Mouse (Mus musculus) embryonic facial prominence, embryonic 14.5 days (tissue): Measurements from ENCODE around the gene Rassf3. TPM values are rescaled to one million over a fixed set of nuclear protein-coding genes. Genes with fewer than 3 reads are reported as not detected.

ENCODE experiments used
- ATAC-seq: fragments of 200-750 bp; cut with Nextera tagmentation; 2 replicates; pipeline ENCODE4 v1.8.0; 2017; ENCODE audit warnings: low read depth, moderate number of reproducible peaks, moderate TSS enrichment
- DNase-seq: peaks from one replicate; pipeline ENCODE4 v3.0.0-alpha.2; 2015; ENCODE audit warnings: low spot score
- H3K27ac ChIP-seq: fragments of 300-500 bp; sonication (generic); replicated peaks from 2 replicates; pipeline ENCODE4 v1.5.1; 2014; ENCODE audit warnings: low read depth, mild to moderate bottlenecking, low read length, moderate library complexity
- H3K27me3 ChIP-seq: fragments of 300-500 bp; sonication (generic); replicated peaks from 2 replicates; pipeline ENCODE4 v1.6.1; 2014; ENCODE audit warnings: low read length; ENCODE audit not compliant: control insufficient read depth, insufficient read depth
- H3K36me3 ChIP-seq: fragments of 300-500 bp; sonication (generic); 2 replicates; pipeline ENCODE4 v1.6.1; 2014; ENCODE audit warnings: low read length, mixed read lengths; ENCODE audit not compliant: control insufficient read depth, insufficient read depth
- H3K4me1 ChIP-seq: fragments of 300-500 bp; sonication (generic); 2 replicates; pipeline ENCODE4 v1.6.1; 2014; ENCODE audit warnings: antibody characterized with exemption, low read length; ENCODE audit not compliant: control insufficient read depth, insufficient read depth
- H3K4me2 ChIP-seq: fragments of 300-500 bp; sonication (generic); 2 replicates; pipeline ENCODE4 v1.6.1; 2014; ENCODE audit warnings: low read depth, mild to moderate bottlenecking, low read length, moderate library complexity, mixed read lengths
- H3K4me3 ChIP-seq: fragments of 300-500 bp; sonication (generic); 2 replicates; pipeline ENCODE4 v1.5.1; 2014; ENCODE audit warnings: low read depth, mild to moderate bottlenecking, low read length
- H3K9ac ChIP-seq: fragments of 300-500 bp; sonication (generic); 2 replicates; pipeline ENCODE4 v1.6.1; 2014; ENCODE audit warnings: low read depth, mild to moderate bottlenecking, low read length, moderate library complexity, mixed read lengths
- H3K9me3 ChIP-seq: fragments of 300-500 bp; sonication (generic); 2 replicates; pipeline ENCODE4 v1.6.1; 2016; ENCODE audit warnings: low read length; ENCODE audit not compliant: control insufficient read depth
- WGBS: fragments of 180-500 bp; shearing (Covaris S2); extraction: QIAGEN DNeasy Blood & Tissue Kit; methylation state at CpG from one replicate; pipeline ENCODE4 v1.1.7; 2014; 5-methylcytosine and 5-hydroxymethylcytosine counted together
- polyA plus RNA-seq: library from polyadenylated mRNA; unstranded; fragments of >200 nt; fragmentation: Nextera tagmentation; extraction: Ambion mirVana; gene quantifications from 2 replicates; pipeline ENCODE4 v1.2.1, GENCODE M21; 2014

The Rassf3 gene
- polyA plus RNA-seq, 1 experiment from 2014 or later, result 27.0 TPM

DNA sequence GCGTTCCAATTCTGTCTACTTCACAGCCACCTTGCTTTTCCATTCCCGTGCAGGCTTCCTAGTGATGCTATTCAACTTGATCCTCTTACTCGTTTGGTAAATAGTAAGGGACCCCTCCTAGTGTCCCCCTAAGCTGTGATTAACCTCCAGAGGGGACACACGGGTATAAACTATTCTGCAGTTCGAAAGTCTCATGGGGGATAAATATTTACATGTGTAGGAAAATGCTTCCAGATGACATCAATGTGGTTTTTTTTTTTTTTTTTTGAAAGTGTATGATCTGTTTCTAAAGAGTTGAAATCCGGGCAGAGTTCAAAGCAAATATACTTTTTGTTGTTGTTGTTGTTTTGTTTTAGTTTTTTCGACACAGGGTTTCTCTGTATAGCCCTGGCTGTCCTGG is 29.8 kb upstream of the Rassf3 start:
- WGBS, result 25% methylated on average over 7 of the region's 7 CpGs
- ATAC-seq, result no peak
- peak overlapping the region; percentile 65 for H3K4me2 ChIP-seq
- H3K4me3 ChIP-seq, result peak overlapping the region; percentile 39
- no peak overlapping the region; the same call in 1 of the 2 replicates for H3K9ac ChIP-seq
- no peaks in the 10 kb centered on the region for H3K27me3 ChIP-seq
- DNase-seq, result peak; percentile 26
- peaks cover 41% of the 10 kb centered on the region for H3K4me1 ChIP-seq
- peak overlapping the region; percentile 71 for H3K27ac ChIP-seq
- no peaks in the 10 kb centered on the region for H3K36me3 ChIP-seq
- no peaks in the 10 kb centered on the region for H3K9me3 ChIP-seq

DNA sequence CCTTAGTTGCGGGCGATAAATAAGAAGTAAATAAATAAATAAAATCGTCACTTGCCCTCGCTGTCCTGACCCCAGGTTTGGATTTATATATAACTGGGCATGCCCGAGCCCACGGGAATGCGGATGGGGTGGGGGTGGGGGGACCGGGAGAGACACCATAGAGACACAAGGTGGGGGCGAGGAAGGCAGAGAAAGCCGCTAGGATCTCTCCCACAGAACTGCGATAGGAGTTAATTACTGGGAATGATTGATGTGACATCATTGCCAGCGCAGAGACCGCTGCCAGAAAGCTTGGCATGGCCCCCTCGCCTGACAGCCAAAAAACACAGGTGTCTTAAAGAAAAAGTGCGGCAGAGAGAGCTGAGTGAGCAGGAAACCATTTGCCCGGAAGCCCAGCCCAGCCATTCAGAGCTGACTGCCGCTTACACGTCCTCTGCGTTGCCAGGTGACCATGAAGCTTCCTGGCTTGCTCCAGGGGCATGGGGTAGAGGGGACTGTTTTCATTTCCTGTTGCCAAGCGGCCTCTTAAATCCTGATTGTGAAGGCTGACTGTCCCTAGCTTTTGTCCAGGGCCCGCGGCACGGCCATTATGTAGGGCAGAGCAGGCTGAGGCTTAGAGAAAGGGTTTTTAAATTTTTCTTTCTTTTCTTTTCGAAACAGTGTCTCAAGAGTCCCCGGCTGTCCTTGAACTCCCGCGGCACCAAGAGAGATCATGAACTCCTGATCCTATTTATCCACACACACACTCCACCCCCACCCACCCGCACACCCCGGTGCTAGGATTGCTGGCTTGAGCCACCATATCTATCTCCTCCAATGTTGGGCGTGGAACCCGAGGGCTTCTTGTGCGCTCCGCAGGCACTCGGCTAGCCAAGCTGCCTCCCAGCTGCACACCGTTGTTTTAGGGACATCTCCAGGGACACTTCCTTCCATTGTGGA is 29.1 kb upstream of the Rassf3 start:
- Histone ChIP-seq H3K9ac (peak overlapping the region; percentile 58), H3K27me3 (no peaks in the 10 kb centered on the region), H3K4me2 (peak overlapping the region; percentile 65), H3K27ac (peak overlapping the region; percentile 71), H3K36me3 (no peaks in the 10 kb centered on the region), H3K4me1 (peaks cover 34% of the 10 kb centered on the region), H3K4me3 (peak overlapping the region; percentile 39), H3K9me3 (no peaks in the 10 kb centered on the region)
- ATAC-seq, result peak; percentile 74
- 17% methylated on average over 35 of the region's 35 CpGs for WGBS
- DNase-seq, result peak; percentile 92

- WGBS, result 77% methylated on average over 5 of the region's 5 CpGs
Measured at GRCm38 (mm10) chr10:121501160-121501559, 25.0 kb upstream of the Rassf3 start.

DNA sequence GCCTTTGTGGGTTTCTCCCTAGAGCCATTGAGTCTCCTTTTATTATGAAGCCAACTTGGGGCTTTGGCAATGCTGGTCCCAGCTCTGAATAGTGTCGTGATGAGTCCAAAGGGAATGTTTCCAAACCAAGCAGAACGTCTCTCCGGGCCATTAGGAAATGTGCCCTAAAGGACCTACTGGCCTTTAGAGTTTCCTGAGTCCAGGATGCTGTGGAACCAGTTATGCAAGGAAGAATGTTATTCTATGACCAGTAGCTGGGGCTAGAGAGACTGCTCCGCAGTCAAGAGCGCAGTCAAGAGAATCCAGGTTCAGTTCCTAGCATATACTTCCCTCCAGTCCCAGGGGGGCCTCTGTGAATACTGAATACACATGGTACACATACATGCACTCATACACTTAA is 23.9 kb upstream of the Rassf3 start:
- Histone ChIP-seq H3K4me1 (peaks cover 10% of the 10 kb centered on the region), H3K36me3 (no peaks in the 10 kb centered on the region), H3K4me2 (no peak overlapping the region), H3K9ac (no peak overlapping the region), H3K4me3 (no peak overlapping the region), H3K9me3 (no peaks in the 10 kb centered on the region), H3K27ac (no peak overlapping the region), H3K27me3 (no peaks in the 10 kb centered on the region)
- peak; percentile 46 for DNase-seq
- 56% methylated on average over 5 of the region's 5 CpGs for WGBS
- no peak for ATAC-seq

More at GRCm38 (mm10) chr10:121501160-121501559, 25.0 kb upstream of the Rassf3 start:
- H3K4me1 ChIP-seq, result peaks cover 18% of the 10 kb centered on the region
- no peaks in the 10 kb centered on the region for H3K36me3 ChIP-seq
- no peaks in the 10 kb centered on the region for H3K27me3 ChIP-seq
- H3K4me3 ChIP-seq, result no peak overlapping the region
- H3K4me2 ChIP-seq, result no peak overlapping the region
- H3K9ac ChIP-seq, result no peak overlapping the region
- no peak for ATAC-seq
- no peaks in the 10 kb centered on the region for H3K9me3 ChIP-seq
- peak; percentile 55 for DNase-seq
- H3K27ac ChIP-seq, result no peak overlapping the region

- Histone ChIP-seq H3K27ac (no peak overlapping the region), H3K9ac (no peak overlapping the region), H3K36me3 (no peaks in the 10 kb centered on the region), H3K4me3 (no peak overlapping the region), H3K27me3 (no peaks in the 10 kb centered on the region), H3K4me1 (peaks cover 10% of the 10 kb centered on the region), H3K4me2 (no peak overlapping the region), H3K9me3 (no peaks in the 10 kb centered on the region)
- ATAC-seq, result no peak
- 70% methylated on average over 2 of the region's 2 CpGs for WGBS
- no peak for DNase-seq
Measured at GRCm38 (mm10) chr10:121499063-121499462, 22.9 kb upstream of the Rassf3 start.

DNA sequence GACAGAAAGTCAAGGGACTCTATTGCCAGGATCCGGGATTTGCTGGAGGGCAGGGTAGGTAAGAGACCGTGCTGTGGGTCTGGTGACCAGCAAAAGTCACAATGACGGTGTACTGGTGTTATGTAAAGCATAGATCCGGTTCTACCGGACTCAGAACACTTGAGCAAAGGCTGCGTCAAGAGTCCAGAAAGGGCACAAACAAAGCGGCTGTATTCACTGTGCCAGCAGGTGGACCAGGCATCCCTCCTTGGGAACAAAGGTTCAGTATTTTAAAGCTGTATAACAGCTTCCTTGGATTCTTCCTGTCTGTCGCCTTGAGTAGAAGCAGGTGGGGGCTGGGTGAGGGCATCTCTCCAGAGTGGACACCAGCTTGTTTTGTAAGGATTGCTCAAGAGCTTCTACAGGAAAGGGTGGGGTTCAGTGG is 22.3 kb upstream of the Rassf3 start:
- no peak for ATAC-seq
- no peaks in the 10 kb centered on the region for H3K36me3 ChIP-seq
- peaks cover 10% of the 10 kb centered on the region for H3K4me1 ChIP-seq
- H3K4me3 ChIP-seq, result no peak overlapping the region
- peak overlapping the region; percentile 69 for H3K27ac ChIP-seq
- WGBS, result 55% methylated on average over 8 of the region's 8 CpGs
- no peaks in the 10 kb centered on the region for H3K9me3 ChIP-seq
- DNase-seq, result no peak
- H3K27me3 ChIP-seq, result no peaks in the 10 kb centered on the region
- no peak overlapping the region for H3K4me2 ChIP-seq
- no peak overlapping the region for H3K9ac ChIP-seq

DNA sequence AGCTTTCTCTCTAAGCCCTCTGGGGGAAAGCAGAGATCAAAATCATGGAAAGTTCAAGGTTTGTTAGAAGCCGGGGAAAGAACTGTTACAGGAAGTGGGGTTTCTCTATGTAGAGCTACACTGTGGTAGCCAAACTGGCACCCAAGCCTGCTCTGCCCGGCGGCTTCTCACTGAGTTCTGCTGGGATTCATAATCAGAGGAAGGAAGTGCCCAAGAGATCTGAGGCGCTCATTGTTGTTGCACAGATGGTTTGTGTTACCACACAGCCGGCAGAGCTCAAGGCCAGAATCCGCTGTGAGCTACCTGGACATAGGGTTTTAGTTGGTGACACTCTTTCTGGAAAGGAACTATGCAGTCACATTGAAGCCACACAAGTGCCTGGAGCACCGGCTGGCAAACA is 21.8 kb upstream of the Rassf3 start:
- ATAC-seq (no peak), DNase-seq (no peak)
- Histone ChIP-seq H3K9me3 (no peaks in the 10 kb centered on the region), H3K4me3 (no peak overlapping the region), H3K27me3 (no peaks in the 10 kb centered on the region), H3K4me1 (peaks cover 10% of the 10 kb centered on the region), H3K36me3 (no peaks in the 10 kb centered on the region), H3K27ac (peak overlapping the region; percentile 69), H3K9ac (no peak overlapping the region), H3K4me2 (no peak overlapping the region)
- WGBS, result 34% methylated on average over 7 of the region's 7 CpGs

DNA sequence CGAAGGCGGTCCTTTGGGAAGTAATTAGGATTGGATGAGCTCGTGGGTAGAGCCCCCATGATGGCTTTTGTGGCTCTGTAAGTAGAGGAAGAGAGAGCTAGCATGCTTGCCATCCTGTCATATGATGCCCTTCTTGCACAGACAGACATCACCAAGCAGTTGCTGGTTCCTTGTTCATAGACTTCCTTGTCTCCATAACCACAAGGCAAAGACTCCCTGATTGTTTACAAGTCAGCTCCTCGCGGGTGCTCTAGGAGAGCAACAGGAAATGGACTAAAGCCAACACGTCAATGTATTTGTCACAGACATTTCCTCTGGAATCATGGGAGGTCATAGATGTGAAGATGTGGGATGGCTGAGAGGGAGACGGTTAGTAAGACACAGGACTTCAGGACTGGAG is 20.5 kb upstream of the Rassf3 start:
- H3K27me3 ChIP-seq, result no peaks in the 10 kb centered on the region
- no peaks in the 10 kb centered on the region for H3K36me3 ChIP-seq
- no peak for ATAC-seq
- no peak overlapping the region for H3K9ac ChIP-seq
- 73% methylated on average over 7 of the region's 7 CpGs for WGBS
- H3K27ac ChIP-seq, result no peak overlapping the region
- peaks cover 10% of the 10 kb centered on the region for H3K4me1 ChIP-seq
- H3K4me2 ChIP-seq, result no peak overlapping the region
- no peaks in the 10 kb centered on the region for H3K9me3 ChIP-seq
- no peak for DNase-seq
- H3K4me3 ChIP-seq, result no peak overlapping the region

- Histone ChIP-seq H3K27ac (no peak overlapping the region), H3K9me3 (no peaks in the 10 kb centered on the region), H3K36me3 (no peaks in the 10 kb centered on the region), H3K4me1 (peaks cover 7% of the 10 kb centered on the region), H3K4me3 (no peak overlapping the region), H3K27me3 (no peaks in the 10 kb centered on the region), H3K9ac (no peak overlapping the region), H3K4me2 (no peak overlapping the region)
- ATAC-seq, result no peak
- no peak for DNase-seq
- WGBS, result 78% methylated on average over 2 of the region's 2 CpGs
Measured at GRCm38 (mm10) chr10:121494163-121494425, 17.9 kb upstream of the Rassf3 start.
